Mouse (Mus musculus): Measurements from ENCODE around the gene Cybb. TPM values are rescaled to one million over a fixed set of nuclear protein-coding genes. Genes with fewer than 3 reads are reported as not detected.
"Not testable (repeated sequence)": the region's sequence is repeated elsewhere in the genome, so short reads cannot be mapped to it uniquely, and the experiment has no call there.

The Cybb gene
- total RNA-seq (2021): 1 to 10 TPM; 8.3 to 9.3 TPM
- long read RNA-seq, experiment 1, full-length matches to known transcripts: 6 of 7 reads
- long read RNA-seq, experiment 1, partial matches to known transcripts: 0 of 7 reads
- long read RNA-seq, experiment 1, other reads (novel, unspliced or antisense): 1 of 7 reads
- long read RNA-seq, experiment 2, partial matches to known transcripts: 0 of 1 reads
- long read RNA-seq, experiment 2, other reads (novel, unspliced or antisense): 1 of 1 reads

DNA sequence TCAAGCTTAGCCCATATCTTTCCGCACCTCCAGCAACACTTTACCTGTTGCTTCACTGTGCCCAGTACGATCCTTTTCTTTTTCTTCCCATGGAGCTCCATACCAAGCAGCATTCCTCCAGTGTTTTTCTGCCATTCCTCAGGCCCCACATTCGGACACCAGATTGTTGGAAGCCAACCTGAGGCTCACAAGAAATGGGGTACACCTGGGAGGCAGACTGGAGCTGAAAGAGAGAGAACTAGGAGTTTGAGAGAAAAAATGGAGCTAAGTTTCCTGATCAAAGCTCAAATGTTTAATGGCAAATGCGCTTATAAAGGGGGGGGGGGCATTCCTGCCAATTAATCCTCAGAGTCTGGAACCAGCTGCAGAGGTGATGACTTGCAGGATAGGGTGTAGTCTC, at the start of gene Cybb:
Gene Cybb, minus strand, starts transcription at position 101 of the 400 bp plus-strand sequence.
- DNase-seq: no peak

DNA sequence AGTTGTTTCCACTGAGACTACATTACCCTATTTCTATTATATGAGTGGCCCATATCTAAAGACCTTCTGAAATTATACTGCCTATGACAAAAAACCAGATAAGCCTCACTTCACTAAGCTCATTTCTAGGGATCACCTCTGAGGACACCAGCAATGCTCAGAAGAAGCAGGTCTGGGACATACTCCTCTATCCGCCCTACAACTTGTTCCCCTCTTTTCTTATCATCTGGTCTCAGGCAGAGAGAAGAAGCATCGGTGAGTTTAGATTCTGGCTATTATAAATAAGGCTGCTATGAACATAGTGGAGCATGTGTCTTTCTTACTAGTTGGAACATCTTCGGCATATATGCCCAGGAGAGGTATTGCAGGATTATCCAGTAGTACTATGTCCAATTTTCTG, 49.3 kb upstream of the Cybb start:
- DNase-seq: no peak

DNA sequence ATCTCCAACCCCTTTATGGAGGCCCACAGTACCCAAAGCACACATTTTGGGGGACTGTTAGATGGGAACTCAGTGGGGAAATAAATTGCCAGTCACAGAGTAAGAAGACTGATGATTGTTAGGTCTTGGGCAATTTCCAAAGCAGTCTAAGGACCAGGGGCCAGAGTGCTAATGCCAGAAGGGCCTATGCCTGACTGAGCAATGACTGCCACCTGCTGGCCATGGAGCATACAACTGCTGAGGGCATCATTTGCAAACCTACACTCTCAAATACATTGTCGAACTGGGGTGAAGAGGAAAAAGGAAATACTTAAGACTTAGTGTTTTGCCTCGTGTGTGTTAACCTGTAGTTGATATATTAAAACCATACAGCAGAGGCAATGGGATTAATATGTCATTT, 32.4 kb upstream of the Cybb start:
- DNase-seq: peak; percentile 67

DNA sequence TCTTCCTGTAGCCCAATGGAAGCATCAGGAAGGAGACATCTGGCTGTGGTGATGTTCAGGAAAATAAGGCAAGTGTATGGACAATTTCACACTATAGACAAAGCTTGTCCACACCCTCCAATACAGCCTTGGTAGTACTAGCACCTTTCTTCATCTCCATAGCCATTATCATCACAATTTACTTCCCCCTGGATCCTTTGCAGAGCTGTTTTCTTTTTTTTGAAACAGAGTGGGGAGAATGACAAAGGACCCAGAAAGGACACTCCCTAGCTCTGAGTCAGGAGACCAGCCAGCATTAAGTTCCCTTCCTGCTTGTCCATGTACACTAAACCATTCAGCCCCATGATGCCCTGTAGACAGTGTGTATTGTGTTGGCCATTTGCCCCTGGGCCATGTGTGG, 30.0 kb upstream of the Cybb start:
- not testable (repeated sequence) for DNase-seq

DNA sequence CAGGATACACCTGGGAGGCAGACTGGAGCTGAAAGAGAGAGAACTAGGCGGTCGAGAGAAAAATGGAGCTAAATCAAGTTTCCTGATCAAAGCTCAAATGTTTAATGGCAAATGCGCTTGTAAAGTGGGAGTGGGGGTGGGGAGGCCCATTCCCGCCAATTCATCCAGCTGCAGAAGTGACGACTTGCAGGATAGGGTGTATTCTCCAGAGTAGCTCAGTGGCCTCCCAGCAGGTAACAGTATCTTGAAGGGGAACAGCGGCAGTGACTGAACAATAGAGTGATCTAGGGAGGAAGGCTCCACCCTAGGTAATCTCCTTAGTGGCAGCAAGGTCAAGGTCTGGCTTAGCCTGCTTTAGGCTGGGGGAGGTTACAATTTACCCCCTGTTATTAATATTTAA, 12.5 kb downstream of the Cybb start:
- DNase-seq: not testable (repeated sequence)

DNA sequence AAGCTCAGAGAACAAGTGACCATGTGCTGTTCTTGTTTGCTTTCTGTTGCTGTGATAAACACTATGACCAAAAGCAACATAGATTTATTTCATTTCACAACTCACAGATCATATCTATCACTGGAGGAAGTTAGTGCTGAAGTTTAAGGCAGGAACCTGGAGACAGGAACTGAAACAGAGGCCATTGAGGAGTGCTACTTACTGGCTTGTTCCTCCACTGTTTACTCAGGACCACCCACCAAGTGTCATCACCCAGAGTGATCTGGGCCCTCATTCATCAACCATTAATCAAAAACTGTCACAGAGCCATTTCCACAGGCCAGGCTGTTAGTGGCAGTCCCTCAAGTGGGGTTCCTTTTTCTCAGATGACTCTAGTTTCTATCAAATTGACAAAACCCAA, 13.1 kb downstream of the Cybb start:
- DNase-seq: no peak

DNA sequence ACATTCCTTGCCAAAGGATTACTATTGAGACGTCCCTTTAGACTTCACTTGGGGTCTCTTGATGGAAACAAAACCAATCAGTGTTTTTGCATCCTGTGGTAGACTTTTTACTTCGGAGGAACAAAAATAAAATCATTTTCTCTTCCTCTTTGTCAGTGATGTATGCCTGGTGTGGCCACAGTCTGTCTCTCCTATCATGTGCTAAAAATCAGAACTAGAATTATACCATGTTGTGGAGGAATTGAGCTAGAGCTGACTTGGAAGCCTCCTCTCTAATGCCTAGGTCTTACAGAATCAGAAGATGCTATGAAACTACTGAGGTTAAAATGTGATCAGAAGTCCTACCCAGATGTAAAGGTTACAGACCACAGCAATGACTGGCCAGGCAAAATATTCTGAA, 13.8 kb downstream of the Cybb start:
- DNase-seq: no peak

DNA sequence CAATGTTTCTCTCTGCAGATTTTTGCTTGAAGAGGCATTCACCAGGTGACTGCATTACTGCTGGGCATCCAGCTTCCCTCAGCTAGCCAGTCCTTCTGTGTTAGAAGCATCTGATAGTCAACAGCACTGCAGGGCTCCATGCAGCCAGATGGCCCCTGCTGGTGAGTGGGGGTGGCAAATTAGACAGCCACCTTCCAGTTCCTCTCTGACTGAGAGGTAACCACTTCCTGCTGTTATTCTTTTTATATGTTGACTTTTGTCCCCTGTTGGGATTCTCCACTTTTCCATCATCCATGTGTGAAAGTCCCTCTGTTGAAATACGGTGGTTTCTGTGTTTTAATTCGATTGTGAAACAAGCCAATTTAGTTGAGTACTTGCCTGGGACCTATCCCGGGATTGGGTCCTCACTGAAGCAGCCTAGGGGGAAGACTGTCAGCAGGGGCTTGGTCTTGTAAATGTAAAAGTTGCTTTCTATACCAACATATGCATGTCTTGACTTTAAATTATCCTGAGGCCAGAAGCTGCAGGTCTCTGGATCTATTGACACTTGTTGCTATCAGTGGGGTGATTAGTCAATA, 16.7 kb downstream of the Cybb start:
- no peak for DNase-seq

DNA sequence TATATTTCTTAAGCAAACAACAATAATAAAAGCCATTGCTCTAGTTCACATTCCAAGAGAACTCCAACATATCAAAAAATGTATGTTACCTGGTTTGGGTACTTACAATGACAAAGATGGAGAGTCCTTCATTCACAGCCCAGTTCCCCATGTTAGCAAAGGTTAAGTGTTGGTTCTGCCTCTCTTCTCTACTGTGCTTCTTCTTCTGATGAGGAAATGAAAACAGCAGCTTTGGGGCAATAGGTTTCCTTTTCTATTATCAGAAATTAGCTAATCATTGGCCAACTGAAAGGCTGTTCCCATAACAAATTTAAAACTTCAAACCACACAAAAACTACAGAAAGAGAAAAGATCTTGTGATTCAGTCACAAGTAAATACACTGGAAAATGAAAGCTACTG, 18.5 kb downstream of the Cybb start:
- DNase-seq: no peak

DNA sequence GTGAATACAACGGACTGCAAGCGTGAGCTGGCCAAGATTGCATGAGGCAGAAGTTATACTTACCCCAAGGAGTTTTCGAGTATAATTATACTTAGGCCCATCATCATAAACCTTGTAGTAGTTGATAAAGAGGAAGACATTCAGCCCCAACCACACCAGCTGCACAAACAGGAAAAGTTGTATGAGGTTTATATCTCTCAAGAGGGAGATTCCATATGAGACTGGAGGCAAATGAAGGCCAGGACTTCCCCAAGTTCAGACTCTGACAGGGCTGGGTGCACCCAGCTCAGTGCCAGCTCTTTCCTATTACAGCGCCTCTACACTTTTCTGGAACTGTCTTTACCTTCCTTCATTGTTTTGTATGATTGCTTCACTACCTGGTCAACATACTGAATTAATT, 20.6 kb downstream of the Cybb start:
- DNase-seq: no peak

DNA sequence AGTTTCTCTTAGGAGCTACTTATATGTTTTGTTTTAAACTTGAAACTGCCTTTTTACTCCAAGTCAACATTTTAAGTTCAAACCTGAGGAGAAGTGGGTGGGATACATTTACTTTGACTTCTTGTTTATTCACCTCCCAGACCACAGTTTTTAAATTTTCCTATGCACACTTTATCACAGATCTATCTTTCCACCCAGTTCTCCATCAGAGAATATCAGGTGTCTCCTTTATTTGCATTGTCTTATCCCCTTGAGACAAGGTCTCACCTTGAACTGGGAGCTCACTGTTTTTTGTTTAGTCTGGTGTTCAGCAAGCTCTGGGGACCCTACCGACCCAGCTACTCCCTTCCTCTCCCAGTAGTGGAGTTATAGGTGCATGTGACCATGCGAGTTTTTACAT, 21.7 kb downstream of the Cybb start:
- DNase-seq: no peak

DNA sequence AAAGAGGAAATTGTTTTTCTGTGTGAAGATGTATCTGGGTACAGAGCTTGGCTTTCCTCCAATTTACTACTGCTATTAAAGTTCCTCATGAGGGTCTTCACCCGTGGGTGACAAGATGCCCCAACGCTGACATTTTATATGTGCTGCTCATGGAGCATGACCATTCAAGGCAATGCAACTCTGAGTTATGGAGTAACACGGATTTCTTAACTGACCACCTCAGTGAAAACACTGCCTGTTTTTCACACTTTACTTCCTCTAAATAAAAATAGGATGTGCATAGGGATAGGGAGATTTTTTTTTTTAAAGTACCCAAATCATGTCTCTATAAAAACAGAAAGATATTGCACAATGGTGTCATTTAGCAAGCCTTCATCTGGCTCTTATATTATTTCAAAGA, 24.9 kb downstream of the Cybb start:
- no peak for DNase-seq

DNA sequence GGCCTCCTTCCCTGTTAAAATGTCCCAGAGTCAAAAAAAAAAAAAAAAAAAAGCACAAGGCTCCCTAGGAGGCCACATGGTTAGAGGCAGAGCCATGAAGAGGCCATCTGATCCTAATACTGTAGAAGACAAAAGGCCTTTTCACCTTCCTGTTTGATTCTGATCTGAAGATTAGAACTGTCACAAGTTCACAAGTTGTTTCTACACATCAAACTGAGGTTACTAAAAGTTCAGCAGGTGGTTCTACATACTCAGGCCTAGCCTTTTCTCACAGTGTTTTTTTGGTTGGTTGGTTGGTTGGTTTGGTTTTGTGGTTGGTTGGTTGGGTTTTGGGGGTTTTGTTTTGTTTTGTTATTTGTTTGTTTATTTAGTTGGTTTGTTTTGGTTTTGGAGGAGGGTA, 26.2 kb downstream of the Cybb start:
- no peak for DNase-seq

DNA sequence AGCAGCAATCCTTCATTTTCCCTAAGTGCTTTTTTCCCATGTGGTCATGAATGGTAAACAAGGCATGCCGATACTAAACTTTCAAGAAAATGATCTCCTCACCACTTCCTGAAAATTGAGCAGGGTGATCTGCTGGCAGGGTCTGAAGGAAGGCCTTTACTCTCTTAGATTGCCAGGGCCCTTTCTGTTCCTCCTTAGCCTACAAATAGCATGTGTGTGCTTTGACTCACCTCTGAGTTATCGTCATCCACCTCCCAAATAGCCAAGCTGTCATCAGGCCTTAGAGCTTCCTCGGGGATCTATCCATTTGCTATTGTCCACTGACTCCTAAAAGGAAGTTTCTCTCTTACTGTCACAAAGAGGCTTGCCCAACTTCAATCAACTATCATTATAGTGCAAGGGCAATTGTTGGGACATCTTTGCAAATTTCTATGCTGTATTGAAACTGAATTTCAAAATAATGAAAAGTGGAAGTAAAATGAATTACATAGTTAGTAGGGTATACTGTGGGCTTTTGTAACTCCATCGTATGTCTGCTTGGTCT, 27.1 kb downstream of the Cybb start:
- DNase-seq: no peak

DNA sequence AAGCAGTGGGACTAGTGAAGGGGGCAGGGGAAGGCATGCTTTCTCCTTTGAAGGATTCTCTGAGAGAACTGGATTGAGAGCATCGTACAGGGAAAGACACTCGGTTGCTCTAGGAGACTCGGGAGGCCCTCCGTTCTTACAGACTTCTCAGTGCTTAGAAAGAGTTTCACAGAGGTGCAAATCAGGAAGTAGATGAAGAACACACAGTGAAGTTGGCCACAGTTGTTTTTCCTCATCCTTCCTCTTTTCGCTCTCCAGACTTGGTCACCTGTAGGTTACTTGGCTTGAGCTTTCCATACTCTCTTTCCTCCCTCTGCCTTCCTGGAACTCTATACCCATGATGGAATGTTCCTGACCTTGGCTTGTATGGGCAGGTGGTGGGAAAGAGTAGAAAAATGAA, 35.2 kb downstream of the Cybb start:
- DNase-seq: no peak

DNA sequence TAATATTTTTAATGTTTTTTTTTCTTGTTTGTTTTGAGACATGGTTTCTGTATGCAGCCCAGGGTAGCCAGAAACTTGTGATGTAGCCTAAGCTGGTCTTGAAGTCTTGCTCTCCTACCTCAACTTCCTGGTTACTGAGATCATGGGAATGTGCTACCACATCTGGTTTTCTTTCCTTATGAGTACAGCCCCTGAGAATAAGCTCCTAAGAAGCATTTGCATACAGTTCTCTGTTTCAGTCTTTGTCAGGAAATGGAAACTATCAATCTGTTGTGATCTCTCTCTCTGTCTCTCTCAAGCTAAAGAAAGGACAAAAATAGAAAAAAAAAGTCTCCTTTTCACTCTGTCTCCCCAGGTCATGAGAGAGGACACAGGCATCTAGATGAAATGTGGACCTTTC, 40.3 kb downstream of the Cybb start:
- no peak for DNase-seq

DNA sequence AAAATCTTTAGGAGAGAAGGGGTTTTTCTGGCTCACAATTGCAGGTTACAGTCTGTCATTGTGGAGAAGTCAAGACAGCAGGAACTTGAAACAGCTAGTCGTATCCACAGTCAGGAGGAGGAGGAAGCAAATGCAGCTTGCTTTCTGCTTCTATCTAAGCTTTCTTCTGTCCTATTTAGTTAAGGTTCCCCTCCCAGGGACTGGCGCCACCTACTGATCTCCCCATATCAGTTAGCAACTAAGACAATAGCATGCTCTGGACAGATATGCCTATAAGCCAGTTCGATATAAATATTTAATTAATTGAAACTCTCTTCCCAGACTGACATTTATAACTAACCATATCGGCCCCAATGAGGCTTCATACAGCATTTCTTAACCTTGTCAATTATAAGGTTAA, 46.5 kb downstream of the Cybb start:
- peak; percentile 1 for DNase-seq

DNA sequence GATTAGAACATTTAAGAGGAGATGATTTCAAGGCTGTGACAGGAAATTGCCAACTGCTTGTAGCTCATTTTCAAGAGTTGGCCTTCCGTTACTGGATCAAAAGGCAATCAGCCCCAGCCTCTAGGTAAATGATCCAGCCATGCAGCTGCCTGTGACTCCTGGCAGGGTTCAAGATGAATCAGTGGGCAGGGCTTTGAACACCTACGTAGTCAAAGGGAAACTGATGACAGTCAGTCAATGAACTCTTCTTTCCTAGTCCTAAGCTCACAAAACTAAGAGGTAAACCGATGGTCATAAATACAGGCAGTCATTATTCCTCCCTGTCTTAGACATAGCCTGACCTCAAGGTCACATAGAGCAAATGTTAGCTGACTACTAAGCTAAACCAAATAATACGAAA, 47.0 kb downstream of the Cybb start:
- no peak for DNase-seq

DNA sequence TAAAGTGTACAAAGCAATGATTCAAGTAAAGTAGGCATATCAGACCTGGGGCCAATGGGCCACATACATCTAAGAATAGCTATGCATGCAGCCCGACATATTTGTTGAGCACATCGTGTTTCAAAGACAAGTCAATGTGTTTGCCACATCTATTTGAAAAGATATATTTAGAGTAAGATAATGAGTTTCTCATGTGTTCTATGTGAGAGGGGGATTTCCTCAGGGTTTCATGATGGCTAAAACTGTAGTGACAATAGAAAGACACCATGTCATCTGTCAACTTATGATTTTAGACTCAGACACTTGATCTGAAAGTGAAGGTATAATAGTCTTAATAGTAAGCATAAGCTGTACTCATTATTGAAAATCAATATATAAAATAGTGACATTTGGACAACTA, 48.3 kb downstream of the Cybb start:
- DNase-seq: no peak

DNA sequence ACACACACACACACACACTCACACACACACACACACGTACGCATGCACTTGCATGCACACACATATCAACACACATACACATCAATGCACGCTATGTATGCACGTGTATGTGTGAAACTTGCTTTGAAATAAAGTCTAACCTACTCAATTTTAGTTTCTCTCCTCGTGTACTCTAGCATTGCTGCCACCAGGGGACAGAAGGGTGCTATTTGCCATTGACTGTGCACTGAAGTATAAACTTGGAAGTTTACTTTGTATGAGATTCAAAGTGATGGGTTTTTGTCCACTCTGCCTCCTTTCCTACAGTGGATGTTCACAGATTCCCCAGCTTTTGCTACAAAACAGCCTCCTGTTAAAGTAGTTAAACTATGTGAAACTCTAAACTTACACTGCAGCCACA, 73.7 kb downstream of the Cybb start:
- no peak for DNase-seq

All from adrenal gland, postnatal 10 days (tissue).